Mouse (Mus musculus) adrenal gland, adult 2 months (tissue): ENCODE measurements around the gene Vangl1. TPM values are rescaled to one million over a fixed set of nuclear protein-coding genes. Genes with fewer than 3 reads are reported as not detected.
A peak's percentile ranks its signal among the peaks of the same experiment; 100 is the strongest.
"Not testable (repeated sequence)": the region's sequence is repeated elsewhere in the genome, so short reads cannot be mapped to it uniquely, and the experiment has no call there.

ENCODE experiments used
- DNase-seq: peaks from one replicate; pipeline ENCODE4 v3.0.0; 2021
- polyA plus RNA-seq: library from polyadenylated mRNA; depleted of rRNA; stranded (reverse); fragments of >200 nt; gene quantifications from 2 replicates; pipeline ENCODE4 v1.2.3, GENCODE M21; 2012
- total RNA-seq, 2 experiments: library from RNA; stranded (reverse); gene quantifications; 2 replicates each; pipeline ENCODE4 v1.2.3; 2021

Gene Vangl1
- total and polyA plus RNA-seq, 3 experiments, result 27.3 to 33.4 (median 33.2) TPM

GRCm38 (mm10) chr3:102169197-102169905 lies 35.1 kb downstream of the Vangl1 start:
- DNase-seq, result peak; percentile 96

GRCm38 (mm10) chr3:102167555-102168210 lies 36.8 kb downstream of the Vangl1 start:
- DNase-seq, result no peak

DNA sequence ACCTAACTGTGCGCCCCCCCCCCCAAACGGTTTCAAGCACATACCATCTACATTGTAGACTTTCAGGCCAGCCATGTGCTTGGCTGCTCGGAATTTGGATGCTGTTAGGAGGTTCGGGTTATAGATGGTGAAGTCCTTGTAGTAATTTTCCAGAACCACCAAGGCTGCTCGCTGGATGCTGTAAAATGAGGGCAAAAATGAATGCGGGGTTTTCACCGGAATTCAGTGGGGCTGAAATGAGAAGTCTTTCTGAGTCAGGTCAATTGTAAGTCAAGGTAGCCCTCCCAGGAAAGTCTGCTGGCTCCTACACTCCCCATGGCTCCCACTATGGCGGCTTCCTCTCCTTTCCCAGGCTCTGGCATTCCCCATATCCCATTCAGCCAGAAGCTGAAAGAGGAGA lies 37.7 kb downstream of the Vangl1 start:
- DNase-seq, result no peak

GRCm38 (mm10) chr3:102166287-102166620 lies 38.2 kb downstream of the Vangl1 start:
- no peak for DNase-seq

- DNase-seq, result no peak
These were observed 38.8 kb downstream of the Vangl1 start for GRCm38 (mm10) chr3:102165536-102166286.

DNA sequence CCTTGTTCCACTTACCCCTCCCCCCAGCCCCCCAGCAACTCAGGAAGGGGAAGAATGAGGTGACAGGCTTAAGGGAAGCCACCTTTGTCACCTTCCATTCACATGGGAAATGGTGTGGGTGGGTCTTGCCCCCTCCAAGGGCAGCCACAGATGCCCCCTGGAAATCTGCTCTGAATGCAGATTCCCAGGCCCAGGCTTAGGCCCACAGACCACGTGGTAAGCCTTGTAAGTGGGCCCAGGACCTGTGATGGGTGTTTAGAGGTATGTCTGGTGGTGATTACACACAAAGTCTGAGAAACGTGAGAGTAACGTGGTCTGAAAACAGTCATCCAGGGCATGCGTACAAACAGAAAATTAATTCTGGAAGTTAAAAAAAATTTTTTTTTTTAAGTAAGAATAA lies 39.6 kb downstream of the Vangl1 start:
- no peak for DNase-seq

DNA sequence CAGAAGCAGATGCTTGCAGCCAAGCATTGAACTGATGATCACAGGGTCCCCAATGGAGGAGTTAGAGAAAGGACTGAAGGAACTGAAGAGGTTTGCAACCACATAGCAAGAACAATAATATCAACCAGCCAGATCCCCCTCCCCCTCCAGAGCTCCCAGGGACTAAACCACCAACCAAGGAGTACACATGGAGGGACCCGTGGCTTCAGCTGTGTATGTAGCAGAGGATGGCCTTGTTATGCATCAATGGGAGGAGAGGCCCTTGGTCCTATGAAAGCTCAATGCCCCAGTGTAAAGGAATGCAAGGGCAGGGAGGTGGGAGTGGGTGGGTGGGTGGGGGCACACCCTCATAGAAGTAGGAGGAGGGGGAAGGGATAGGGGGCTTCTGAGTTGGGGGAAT lies 40.6 kb downstream of the Vangl1 start:
- DNase-seq, result not testable (repeated sequence)

DNA sequence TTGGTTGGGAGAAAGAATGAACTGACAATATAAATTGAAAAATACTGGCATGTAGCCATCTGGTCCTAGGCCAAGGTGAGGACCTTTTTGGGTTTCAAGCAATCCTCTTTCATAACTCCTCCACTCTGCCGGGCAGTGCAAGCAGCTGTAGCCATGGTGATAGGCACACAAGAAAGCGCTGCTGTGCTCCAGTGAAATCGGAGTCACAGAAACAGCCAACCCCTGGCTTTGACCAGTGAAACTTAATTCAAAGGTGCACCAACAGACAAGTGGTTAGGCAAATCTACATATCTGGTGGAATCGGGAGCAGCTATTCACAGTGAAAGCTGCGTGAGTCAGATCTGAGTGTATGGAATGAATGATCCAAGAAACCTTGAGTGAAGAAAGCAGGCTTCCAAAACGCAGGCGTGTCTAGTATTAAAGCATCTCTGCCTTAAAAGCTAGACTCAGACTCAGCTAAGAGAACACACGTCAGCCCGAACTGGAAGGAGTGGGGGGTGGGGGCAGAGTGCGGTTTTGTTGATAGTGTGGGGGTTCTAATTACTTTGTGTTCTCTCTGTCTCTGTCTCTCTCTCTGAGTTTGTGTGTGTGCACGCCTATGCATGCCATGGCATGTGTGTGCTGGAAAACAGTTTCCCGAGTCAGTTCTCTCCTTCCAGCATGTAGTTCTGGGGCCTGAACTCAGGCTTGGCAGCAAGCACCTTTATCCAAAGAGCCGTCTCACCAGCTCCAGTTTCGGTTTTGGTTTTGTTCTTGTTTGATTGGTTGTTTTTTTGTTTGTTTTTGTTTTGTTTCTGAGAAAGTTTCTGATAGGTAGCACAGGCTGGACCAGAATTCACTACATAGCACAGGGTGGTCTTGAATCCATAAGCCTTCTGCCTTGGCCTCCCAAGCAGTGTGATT lies 44.8 kb downstream of the Vangl1 start:
- peak; percentile 83 for DNase-seq

- DNase-seq, result peak; percentile 46
These were observed 45.6 kb downstream of the Vangl1 start for GRCm38 (mm10) chr3:102158759-102159422.

- no peak for DNase-seq
These were observed 46.8 kb downstream of the Vangl1 start for GRCm38 (mm10) chr3:102157652-102158051.

DNA sequence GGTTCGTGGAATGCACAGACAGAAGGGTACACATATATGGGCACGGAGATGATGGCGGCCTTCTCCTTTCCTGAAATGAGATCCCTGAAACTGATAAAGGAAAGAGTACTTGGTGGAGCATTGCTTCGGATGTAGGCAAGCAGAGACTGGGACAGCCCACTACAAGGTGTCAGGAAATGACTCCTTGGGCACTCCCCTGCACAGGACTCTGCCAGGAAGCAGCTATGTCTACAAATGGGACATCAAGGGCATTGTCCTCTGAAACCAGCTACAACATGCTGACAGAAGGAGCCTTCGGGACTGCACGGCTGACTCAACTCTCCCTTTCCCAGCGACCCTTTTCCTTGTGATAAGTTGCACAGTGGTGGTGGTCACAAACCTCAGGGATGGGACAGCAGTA lies 47.8 kb downstream of the Vangl1 start:
- DNase-seq, result no peak

GRCm38 (mm10) chr3:102154107-102154506 lies 50.4 kb downstream of the Vangl1 start:
- DNase-seq, result no peak

GRCm38 (mm10) chr3:102152872-102153271 lies 51.6 kb downstream of the Vangl1 start:
- no peak for DNase-seq

GRCm38 (mm10) chr3:102152471-102152870 lies 52.0 kb downstream of the Vangl1 start:
- DNase-seq, result no peak

- DNase-seq, result no peak
These were observed 52.6 kb downstream of the Vangl1 start for GRCm38 (mm10) chr3:102151850-102152249.

DNA sequence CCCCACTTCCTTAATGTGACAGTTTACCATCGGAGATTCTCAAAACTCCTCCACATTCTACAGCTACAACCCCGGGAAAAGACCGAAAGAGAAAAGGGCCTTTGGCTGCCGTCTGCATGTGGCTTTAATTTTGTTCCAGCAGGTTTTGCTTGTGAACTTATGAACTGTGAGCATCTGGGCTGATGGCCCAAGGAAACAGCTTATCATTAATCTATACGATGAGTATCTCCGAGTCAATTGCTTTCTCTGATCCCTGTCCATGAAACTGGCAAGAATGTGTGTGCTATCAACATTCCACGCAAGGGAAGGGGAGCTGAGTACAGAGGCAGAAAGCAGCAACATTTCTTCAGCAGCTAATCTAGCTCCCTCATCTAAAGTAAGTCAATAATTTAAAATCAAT lies 54.6 kb downstream of the Vangl1 start:
- no peak for DNase-seq

- no peak for DNase-seq
These were observed 57.3 kb downstream of the Vangl1 start for GRCm38 (mm10) chr3:102147189-102147588.

DNA sequence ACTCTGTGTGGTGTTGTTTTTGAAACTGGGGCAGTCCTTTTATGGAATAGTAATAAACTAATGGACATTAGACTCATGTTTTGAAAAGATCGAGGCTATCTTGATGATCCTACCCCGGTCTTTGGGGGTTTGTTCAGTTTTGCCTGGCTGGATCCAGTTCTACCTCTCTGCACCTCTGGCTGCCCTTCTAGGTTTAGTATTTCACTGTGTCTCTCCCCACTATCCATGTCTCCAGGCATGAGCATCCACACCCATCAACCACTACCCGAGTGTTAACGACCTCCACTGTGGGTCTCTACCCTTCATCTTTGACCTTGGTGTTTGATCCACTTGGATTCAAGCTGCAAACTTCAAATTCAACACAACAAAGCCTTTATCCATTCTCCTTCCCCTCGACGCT lies 58.1 kb downstream of the Vangl1 start:
- DNase-seq, result no peak

GRCm38 (mm10) chr3:102145645-102146386 lies 58.7 kb downstream of the Vangl1 start:
- no peak for DNase-seq

DNA sequence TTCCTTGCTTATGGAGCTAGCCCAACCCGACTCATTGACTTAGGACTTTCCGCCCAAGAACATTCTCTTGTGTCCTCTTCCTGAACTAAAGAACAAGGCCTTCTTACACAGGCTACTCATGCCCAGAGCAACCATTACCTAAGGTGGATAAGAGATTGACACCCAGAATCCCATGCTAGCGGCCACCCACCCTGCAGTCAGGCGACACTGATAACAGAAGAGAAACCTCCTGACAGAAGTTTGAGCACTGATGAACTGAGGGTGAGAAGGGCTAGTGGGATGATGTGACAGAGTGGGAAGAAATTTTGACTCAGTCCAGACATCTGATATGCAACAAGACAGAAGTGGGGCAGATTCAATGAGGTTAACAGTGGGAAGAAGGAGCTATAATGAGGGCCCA lies 60.1 kb downstream of the Vangl1 start:
- DNase-seq, result no peak

DNA sequence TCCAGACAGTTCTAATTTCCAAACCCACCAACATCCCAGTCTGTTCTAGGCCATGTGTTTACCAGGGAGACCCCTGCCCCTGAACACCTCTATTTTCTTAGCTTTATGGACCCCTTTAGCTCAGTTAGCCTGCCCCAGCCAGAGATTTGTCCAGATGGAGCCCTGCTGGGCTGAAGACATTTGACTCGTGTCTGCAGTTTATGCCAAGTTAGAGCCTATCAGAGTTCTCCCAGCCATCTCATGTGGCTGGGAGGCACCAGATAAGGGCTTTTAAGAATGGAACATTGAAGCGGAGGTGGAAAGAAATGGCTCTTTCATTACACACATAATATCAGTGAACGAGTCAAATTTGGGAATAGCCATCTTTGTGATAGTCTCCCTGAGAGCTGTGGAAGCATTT lies 61.0 kb downstream of the Vangl1 start:
- DNase-seq, result no peak
